Mouse (Mus musculus): ENCODE measurements around the gene Gm15056. TPM values are rescaled to one million over a fixed set of nuclear protein-coding genes. Genes with fewer than 3 reads are reported as not detected.

Gene Gm15056
- polyA plus RNA-seq (2017; shearing (Covaris generic)) = not detected

- no peak for ATAC-seq
These were observed at the start of gene Gm15056 for GRCm38 (mm10) chr8:20902527-20902926. Gm15056 (minus strand) TSS chr8:20902627.

- no peak for ATAC-seq
These were observed 42.2 kb upstream of the Gm15056 start, which contains the start of gene AY761185 for GRCm38 (mm10) chr8:20944610-20945009. AY761185 (minus strand) TSS chr8:20944710.

- no peak for ATAC-seq
These were observed 19.5 kb upstream of the Gm15056 start, which contains the start of gene Gm6040 for GRCm38 (mm10) chr8:20921971-20922370. Gm6040 (minus strand) TSS chr8:20922071.

GRCm38 (mm10) chr8:20912288-20912687 is 9.9 kb upstream of the Gm15056 start:
- ATAC-seq = no peak

GRCm38 (mm10) chr8:20908256-20908655 is 5.8 kb upstream of the Gm15056 start:
- ATAC-seq = no peak

GRCm38 (mm10) chr8:20907119-20907518 is 4.7 kb upstream of the Gm15056 start:
- no peak for ATAC-seq

- no peak for ATAC-seq
These were observed 10.1 kb downstream of the Gm15056 start, which contains the start of gene Defb33 for GRCm38 (mm10) chr8:20892369-20892768. Defb33 (plus strand) TSS chr8:20892669.

GRCm38 (mm10) chr8:20874608-20875007 is 27.8 kb downstream of the Gm15056 start:
- ATAC-seq = no peak

Other genes starting within 250 kb of the Gm15056 start
- not detected for gene Defb33, start 10.0 kb downstream of the Gm15056 start, polyA plus RNA-seq (2017; shearing (Covaris generic))
- not detected for gene Gm6040, start 19.4 kb upstream of the Gm15056 start, polyA plus RNA-seq (2017; shearing (Covaris generic))
- not detected for gene AY761185, start 42.1 kb upstream of the Gm15056 start, polyA plus RNA-seq (2017; shearing (Covaris generic))
- not detected for gene Defa21, start 122.9 kb upstream of the Gm15056 start, polyA plus RNA-seq (2017; shearing (Covaris generic))
- not detected for gene Defa23, start 152.4 kb upstream of the Gm15056 start, polyA plus RNA-seq (2017; shearing (Covaris generic))
- not detected for gene Defa35, start 162.4 kb upstream of the Gm15056 start, polyA plus RNA-seq (2017; shearing (Covaris generic))
- not detected for gene Defa25, start 181.8 kb upstream of the Gm15056 start, polyA plus RNA-seq (2017; shearing (Covaris generic))
- not detected for gene Gm14851, start 193.4 kb upstream of the Gm15056 start, polyA plus RNA-seq (2017; shearing (Covaris generic))
- not detected for gene Defa30, start 232.0 kb upstream of the Gm15056 start, polyA plus RNA-seq (2017; shearing (Covaris generic))

Data from inflammation-experienced regulatory T-cells, adult 6 months (primary cell).